Mouse (Mus musculus) intestine, postnatal 0 days (tissue): ENCODE measurements around the gene Epo. TPM values are rescaled to one million over a fixed set of nuclear protein-coding genes. Genes with fewer than 3 reads are reported as not detected.
A peak's percentile ranks its signal among the peaks of the same experiment; 100 is the strongest.

Experiments used
- ATAC-seq: fragments of 200-750 bp; cut with Nextera tagmentation; 2 replicates; pipeline ENCODE4 v1.8.0; 2017; ENCODE audit warnings: mild to moderate bottlenecking, moderate TSS enrichment, moderate library complexity
- H3K27ac ChIP-seq: fragments of 300-500 bp; sonication (generic); 2 replicates; pipeline ENCODE4 v1.5.1; 2014; ENCODE audit warnings: mild to moderate bottlenecking, low read depth, low read length, moderate library complexity
- H3K27me3 ChIP-seq: fragments of 300-500 bp; sonication (generic); replicated peaks from 2 replicates; pipeline ENCODE4 v1.6.1; 2014; ENCODE audit warnings: low read length, mixed read lengths; ENCODE audit not compliant: control insufficient read depth, insufficient read depth
- H3K36me3 ChIP-seq: fragments of 300-500 bp; sonication (generic); 2 replicates; pipeline ENCODE4 v1.6.1; 2014; ENCODE audit warnings: mild to moderate bottlenecking, moderate library complexity; ENCODE audit not compliant: control insufficient read depth, insufficient read depth
- H3K4me1 ChIP-seq: fragments of 300-500 bp; sonication (generic); replicated peaks from 2 replicates; pipeline ENCODE4 v1.6.1; 2014; ENCODE audit warnings: antibody characterized with exemption, low read length, mixed read lengths; ENCODE audit not compliant: control insufficient read depth, insufficient read depth
- H3K4me2 ChIP-seq: fragments of 300-500 bp; sonication (generic); replicated peaks from 2 replicates; pipeline ENCODE4 v1.6.1; 2014; ENCODE audit warnings: low read depth, mild to moderate bottlenecking, moderate library complexity
- H3K4me3 ChIP-seq: fragments of 300-500 bp; sonication (generic); 2 replicates; pipeline ENCODE4 v1.5.1; 2014; ENCODE audit warnings: low read depth, low read length
- H3K9ac ChIP-seq: fragments of 300-500 bp; sonication (generic); 2 replicates; pipeline ENCODE4 v1.6.1; 2014; ENCODE audit warnings: mild to moderate bottlenecking, low read depth, low read length
- H3K9me3 ChIP-seq: fragments of 300-500 bp; sonication (generic); 2 replicates; pipeline ENCODE4 v1.6.1; 2016; ENCODE audit warnings: mixed run types; ENCODE audit not compliant: control insufficient read depth
- CTCF ChIP-seq: sonication (generic); IDR thresholded peaks from 2 replicates; pipeline ENCODE4 v1.5.1; 2016; ENCODE audit warnings: low read depth, mild to moderate bottlenecking, control low read depth, antibody characterized with exemption, moderate library complexity
- WGBS: fragments of 180-500 bp; shearing (Covaris S2); extraction: QIAGEN DNeasy Blood & Tissue Kit; methylation state at CpG from one replicate; pipeline ENCODE4 v1.1.7; 2014; 5-methylcytosine and 5-hydroxymethylcytosine counted together
- polyA plus RNA-seq: library from polyadenylated mRNA; unstranded; fragments of >200 nt; fragmentation: Nextera tagmentation; extraction: Ambion mirVana; gene quantifications from 2 replicates; pipeline ENCODE4 v1.2.1, GENCODE M21; 2015

Epo gene
- polyA plus RNA-seq, 1 experiment from 2014 or later, result not detected

- ATAC-seq, result peak; percentile 23
- H3K9ac ChIP-seq, result peak overlapping the region; percentile 64
- no peak for TF ChIP-seq CTCF
- peak overlapping the region; percentile 83 for H3K27ac ChIP-seq
- peak overlapping the region; percentile 72 for H3K4me3 ChIP-seq
- H3K27me3 ChIP-seq, result no peaks in the 10 kb centered on the region
- WGBS, result 0% methylated on average over 10 of the region's 12 CpGs
- H3K36me3 ChIP-seq, result peaks cover 26% of the 10 kb centered on the region
- 0 out of 2 replicates have a peak, but pooled peaks cover 9% of the 10 kb centered on the region for H3K4me1 ChIP-seq
- H3K9me3 ChIP-seq, result no peaks in the 10 kb centered on the region
- H3K4me2 ChIP-seq, result peak overlapping the region; percentile 71
Observed at GRCm38 (mm10) chr5:137532808-137533116, 280 bp downstream of the Epo start.

GRCm38 (mm10) chr5:137532131-137532807 lies 773 bp downstream of the Epo start:
- no peak for TF ChIP-seq CTCF
- peak overlapping the region; percentile 72 for H3K4me3 ChIP-seq
- 0% methylated on average over 18 of the region's 19 CpGs for WGBS
- peak overlapping the region; percentile 71 for H3K4me2 ChIP-seq
- ATAC-seq, result no peak
- H3K36me3 ChIP-seq, result peaks cover 31% of the 10 kb centered on the region
- peak overlapping the region; percentile 64 for H3K9ac ChIP-seq
- H3K27ac ChIP-seq, result peak overlapping the region; percentile 83
- no peaks in the 10 kb centered on the region for H3K9me3 ChIP-seq
- 0 out of 2 replicates have a peak, but pooled peaks cover 9% of the 10 kb centered on the region for H3K4me1 ChIP-seq
- H3K27me3 ChIP-seq, result no peaks in the 10 kb centered on the region

GRCm38 (mm10) chr5:137531414-137532130 lies 1.5 kb downstream of the Epo start:
- peaks cover 36% of the 10 kb centered on the region for H3K36me3 ChIP-seq
- WGBS, result under 1% methylated on average over 49 of the region's 51 CpGs
- H3K4me1 ChIP-seq, result 0 out of 2 replicates have a peak, but pooled peaks cover 9% of the 10 kb centered on the region
- H3K4me3 ChIP-seq, result peak overlapping the region; percentile 72
- peak overlapping the region; percentile 83 for H3K27ac ChIP-seq
- H3K27me3 ChIP-seq, result no peaks in the 10 kb centered on the region
- H3K4me2 ChIP-seq, result peak overlapping the region; percentile 71
- no peak for ATAC-seq
- no peaks in the 10 kb centered on the region for H3K9me3 ChIP-seq
- peak overlapping the region; percentile 64 for H3K9ac ChIP-seq
- TF ChIP-seq CTCF, result no peak

GRCm38 (mm10) chr5:137530588-137531413 lies 2.2 kb downstream of the Epo start:
- Histone ChIP-seq H3K4me3 (peak overlapping the region; percentile 72), H3K27ac (peak overlapping the region; percentile 83), H3K4me2 (peak overlapping the region; percentile 71), H3K36me3 (peaks cover 41% of the 10 kb centered on the region), H3K9me3 (no peaks in the 10 kb centered on the region), H3K4me1 (0 out of 2 replicates have a peak, but pooled peaks cover 9% of the 10 kb centered on the region), H3K27me3 (no peaks in the 10 kb centered on the region), H3K9ac (peak overlapping the region; percentile 64)
- no peak for ATAC-seq
- no peak for TF ChIP-seq CTCF
- WGBS, result 0% methylated on average over 39 of the region's 46 CpGs

- no peaks in the 10 kb centered on the region for H3K27me3 ChIP-seq
- peak overlapping the region; percentile 64; the same call in 1 of the 2 replicates for H3K9ac ChIP-seq
- TF ChIP-seq CTCF, result no peak
- H3K4me2 ChIP-seq, result peak overlapping the region; percentile 71
- WGBS, result 72% methylated on average over 8 of the region's 8 CpGs
- H3K36me3 ChIP-seq, result peaks cover 48% of the 10 kb centered on the region
- peak overlapping the region; percentile 72 for H3K4me3 ChIP-seq
- no peak for ATAC-seq
- H3K4me1 ChIP-seq, result 0 out of 2 replicates have a peak, but pooled peaks cover 6% of the 10 kb centered on the region
- no peak overlapping the region for H3K27ac ChIP-seq
- H3K9me3 ChIP-seq, result no peaks in the 10 kb centered on the region
Observed at GRCm38 (mm10) chr5:137530075-137530474, 3.0 kb downstream of the Epo start.
